Mouse (Mus musculus): Measurements from ENCODE around the gene Mrm3. TPM values are rescaled to one million over a fixed set of nuclear protein-coding genes. Genes with fewer than 3 reads are reported as not detected.

Gene Mrm3
- polyA plus RNA-seq, 1 experiment from 2014 or later: 24.6 TPM

GRCm38 (mm10) chr11:76292831-76293230 is 49.3 kb downstream of the Mrm3 start:
- H3K36me3 ChIP-seq (ENCODE audit: control insufficient read depth, insufficient read depth): no peaks in the 10 kb centered on the region
- 64% methylated on average over 6 of the region's 6 CpGs for WGBS
- peaks cover 53% of the 10 kb centered on the region for H3K4me1 ChIP-seq (replicated peaks; ENCODE audit: control insufficient read depth, insufficient read depth, low read length)
- H3K4me3 ChIP-seq (replicated peaks; ENCODE audit: low read length): no peak overlapping the region
- no peaks in the 10 kb centered on the region for H3K9me3 ChIP-seq (ENCODE audit: control insufficient read depth, low read length)
- H3K4me2 ChIP-seq (ENCODE audit: low read length): no peak overlapping the region
- ATAC-seq: no peak
- H3K27me3 ChIP-seq (replicated peaks; ENCODE audit: control insufficient read depth, insufficient read depth, low read length): no peaks in the 10 kb centered on the region
- H3K9ac ChIP-seq (replicated peaks; ENCODE audit: low read depth, low read length): no peak overlapping the region
- no peak overlapping the region for H3K27ac ChIP-seq (ENCODE audit: low read length)

DNA sequence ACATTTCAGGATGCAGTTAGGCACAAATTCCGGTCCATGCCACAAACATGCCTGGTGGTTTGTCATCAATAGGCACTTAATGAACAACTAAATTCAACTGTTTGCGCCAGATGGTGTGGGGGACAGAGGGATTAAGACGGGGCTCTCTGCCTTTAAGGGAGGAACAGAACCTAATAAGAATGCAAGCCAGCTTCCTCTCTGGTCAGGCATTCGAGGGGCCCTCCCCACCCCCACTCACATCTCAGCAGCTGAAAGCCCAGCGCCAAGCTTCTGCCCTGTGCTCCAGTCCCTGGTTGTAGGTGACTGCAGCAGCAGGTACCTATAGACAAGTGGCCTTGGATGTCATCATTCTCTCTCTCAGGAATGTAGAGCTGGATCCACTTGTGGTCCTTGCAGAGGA is 50.6 kb downstream of the Mrm3 start:
- H3K4me1 ChIP-seq (replicated peaks; ENCODE audit: control insufficient read depth, insufficient read depth, low read length): peaks cover 44% of the 10 kb centered on the region
- H3K27ac ChIP-seq (ENCODE audit: low read length): no peak overlapping the region
- no peaks in the 10 kb centered on the region for H3K27me3 ChIP-seq (replicated peaks; ENCODE audit: control insufficient read depth, insufficient read depth, low read length)
- H3K4me2 ChIP-seq (ENCODE audit: low read length): no peak overlapping the region
- no peaks in the 10 kb centered on the region for H3K36me3 ChIP-seq (ENCODE audit: control insufficient read depth, insufficient read depth)
- H3K4me3 ChIP-seq (replicated peaks; ENCODE audit: low read length): no peak overlapping the region
- no peak overlapping the region for H3K9ac ChIP-seq (replicated peaks; ENCODE audit: low read depth, low read length)
- no peaks in the 10 kb centered on the region for H3K9me3 ChIP-seq (ENCODE audit: control insufficient read depth, low read length)
- ATAC-seq: no peak
- WGBS: 25% methylated on average over 5 of the region's 5 CpGs

DNA sequence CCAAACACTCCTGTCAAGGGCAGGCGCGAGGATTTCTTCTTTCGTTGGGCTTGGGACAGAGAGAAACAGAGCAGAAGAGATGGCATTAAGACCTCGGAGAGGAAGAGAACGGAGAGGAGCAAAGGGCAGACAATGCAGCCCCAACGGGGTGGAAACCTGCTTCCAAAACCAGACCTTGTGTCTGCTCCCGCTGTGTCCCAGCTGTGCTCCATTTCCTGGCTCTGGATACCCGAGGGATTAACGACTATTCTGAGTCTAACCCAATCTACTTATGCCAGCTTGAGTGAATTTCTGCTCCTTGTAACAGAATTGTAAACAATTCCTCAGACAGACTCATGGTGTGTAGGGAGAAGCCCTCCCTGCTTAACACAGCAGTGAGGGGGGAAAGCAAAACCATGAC is 51.3 kb downstream of the Mrm3 start:
- H3K4me1 ChIP-seq (replicated peaks; ENCODE audit: control insufficient read depth, insufficient read depth, low read length): peaks cover 37% of the 10 kb centered on the region
- H3K27ac ChIP-seq (ENCODE audit: low read length): no peak overlapping the region
- WGBS: 16% methylated on average over 9 of the region's 9 CpGs
- H3K9me3 ChIP-seq (ENCODE audit: control insufficient read depth, low read length): no peaks in the 10 kb centered on the region
- H3K4me2 ChIP-seq (ENCODE audit: low read length): no peak overlapping the region
- H3K36me3 ChIP-seq (ENCODE audit: control insufficient read depth, insufficient read depth): no peaks in the 10 kb centered on the region
- no peaks in the 10 kb centered on the region for H3K27me3 ChIP-seq (replicated peaks; ENCODE audit: control insufficient read depth, insufficient read depth, low read length)
- H3K4me3 ChIP-seq (replicated peaks; ENCODE audit: low read length): no peak overlapping the region
- ATAC-seq: no peak
- no peak overlapping the region for H3K9ac ChIP-seq (replicated peaks; ENCODE audit: low read depth, low read length)

DNA sequence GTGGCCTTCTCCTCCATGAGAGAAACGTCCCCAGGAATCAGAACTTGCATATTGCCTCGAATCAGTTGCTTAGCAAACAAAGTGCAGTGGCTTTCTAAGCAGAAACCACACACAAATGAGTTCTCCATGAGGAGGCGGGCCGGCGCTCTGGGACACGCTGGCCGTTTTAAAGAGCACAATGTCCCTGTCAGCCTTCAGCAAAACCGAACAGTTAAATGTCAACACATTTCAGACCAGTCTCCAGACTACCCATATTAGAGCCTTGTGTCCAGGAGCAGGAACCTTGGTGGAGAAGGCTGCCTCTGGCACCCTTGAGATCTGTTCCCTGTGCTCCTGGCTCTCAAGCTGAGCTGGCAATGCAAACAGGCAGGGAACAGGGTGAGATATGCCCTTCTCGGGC is 53.7 kb downstream of the Mrm3 start:
- no peaks in the 10 kb centered on the region for H3K9me3 ChIP-seq (ENCODE audit: control insufficient read depth, low read length)
- H3K27me3 ChIP-seq (replicated peaks; ENCODE audit: control insufficient read depth, insufficient read depth, low read length): no peaks in the 10 kb centered on the region
- no peak overlapping the region for H3K4me3 ChIP-seq (replicated peaks; ENCODE audit: low read length)
- peaks cover 23% of the 10 kb centered on the region for H3K4me1 ChIP-seq (replicated peaks; ENCODE audit: control insufficient read depth, insufficient read depth, low read length)
- H3K9ac ChIP-seq (replicated peaks; ENCODE audit: low read depth, low read length): no peak overlapping the region
- WGBS: 30% methylated on average over 9 of the region's 9 CpGs
- no peaks in the 10 kb centered on the region for H3K36me3 ChIP-seq (ENCODE audit: control insufficient read depth, insufficient read depth)
- H3K4me2 ChIP-seq (ENCODE audit: low read length): no peak overlapping the region
- H3K27ac ChIP-seq (ENCODE audit: low read length): no peak overlapping the region
- ATAC-seq: no peak

DNA sequence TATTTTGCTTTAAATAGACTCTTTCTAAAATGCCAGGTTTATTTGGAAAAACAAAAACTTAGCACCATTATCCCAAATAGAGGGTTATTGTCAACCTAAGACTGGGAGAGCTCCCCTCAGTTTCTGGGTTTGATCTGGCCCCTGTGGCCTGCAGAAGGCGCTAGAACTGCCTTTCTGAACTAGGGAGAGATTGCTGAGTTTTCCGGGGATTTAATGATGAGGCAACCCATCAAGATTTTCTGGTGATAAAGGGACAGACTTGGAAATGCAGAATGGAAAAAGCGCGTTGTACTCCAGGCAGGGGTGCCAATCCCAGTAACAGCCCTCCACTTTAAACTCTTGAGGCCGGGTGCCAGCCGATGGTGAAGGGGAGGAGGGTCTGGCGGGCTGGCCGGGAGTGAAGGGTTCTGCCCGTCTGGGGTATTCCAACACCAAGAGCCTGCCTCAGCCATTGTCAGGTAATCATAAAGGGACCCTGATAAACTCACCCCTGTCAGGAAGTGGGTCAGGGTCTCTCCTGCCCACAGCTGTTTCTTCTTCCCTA is 55.0 kb downstream of the Mrm3 start:
- H3K27me3 ChIP-seq (replicated peaks; ENCODE audit: control insufficient read depth, insufficient read depth, low read length): no peaks in the 10 kb centered on the region
- no peak overlapping the region for H3K4me3 ChIP-seq (replicated peaks; ENCODE audit: low read length)
- no peak for ATAC-seq
- H3K36me3 ChIP-seq (ENCODE audit: control insufficient read depth, insufficient read depth): no peaks in the 10 kb centered on the region
- H3K9ac ChIP-seq (replicated peaks; ENCODE audit: low read depth, low read length): no peak overlapping the region
- H3K9me3 ChIP-seq (ENCODE audit: control insufficient read depth, low read length): no peaks in the 10 kb centered on the region
- WGBS: 45% methylated on average over 9 of the region's 9 CpGs
- H3K4me1 ChIP-seq (replicated peaks; ENCODE audit: control insufficient read depth, insufficient read depth, low read length): peaks cover 17% of the 10 kb centered on the region
- no peak overlapping the region for H3K27ac ChIP-seq (ENCODE audit: low read length)
- no peak overlapping the region for H3K4me2 ChIP-seq (ENCODE audit: low read length)

Other genes with a start within 250 kb of the Mrm3 start
- gene 1700016K19Rik, start 243.8 kb upstream of the Mrm3 start, polyA plus RNA-seq (2015; fragmentation: Nextera tagmentation; extraction: Ambion mirVana): 2.7 and 4.1 TPM in 2 replicates
- gene Rflnb, start 215.9 kb upstream of the Mrm3 start, polyA plus RNA-seq (2015; fragmentation: Nextera tagmentation; extraction: Ambion mirVana): 7.4 and 7.5 TPM in 2 replicates
- gene Vps53, start 64.1 kb upstream of the Mrm3 start, polyA plus RNA-seq (2015; fragmentation: Nextera tagmentation; extraction: Ambion mirVana): 67.7 and 70.6 TPM in 2 replicates
- gene Fam57a, start 64.0 kb upstream of the Mrm3 start, polyA plus RNA-seq (2015; fragmentation: Nextera tagmentation; extraction: Ambion mirVana): 22.3 and 25.6 TPM in 2 replicates
- 0.77 TPM in 1 of 2 replicates, not detected in the other for gene Dbil5, start 26.1 kb upstream of the Mrm3 start, polyA plus RNA-seq (2015; fragmentation: Nextera tagmentation; extraction: Ambion mirVana)
- gene Gemin4, start 26.1 kb upstream of the Mrm3 start, polyA plus RNA-seq (2015; fragmentation: Nextera tagmentation; extraction: Ambion mirVana): 17.7 and 20.5 TPM in 2 replicates
- gene Glod4, start within 50 bp of the Mrm3 start, polyA plus RNA-seq (2015; fragmentation: Nextera tagmentation; extraction: Ambion mirVana): 127 and 129 TPM in 2 replicates
- 14.5 and 15.6 TPM in 2 replicates for gene Nxn, start 155.4 kb downstream of the Mrm3 start, polyA plus RNA-seq (2015; fragmentation: Nextera tagmentation; extraction: Ambion mirVana)
- gene Timm22, start 163.2 kb downstream of the Mrm3 start, polyA plus RNA-seq (2015; fragmentation: Nextera tagmentation; extraction: Ambion mirVana): 94.0 and 101 TPM in 2 replicates

Measured in forebrain, embryonic 16.5 days (tissue).